In genomic region chr4:139270168-139270567, GRCm38 (mm10) we compare ENCODE assay signal across 26 mouse cellular contexts. TPM values are rescaled to one million over a fixed set of nuclear protein-coding genes. Genes with fewer than 3 reads are reported as not detected.
DNase-seq lines count a peak whose midpoint lies in the region; ATAC-seq lines count a peak whose summit lies in the region.
"Had no signal": no experiment of that assay in that cellular context is flagged by ENCODE, and none has a peak within 500 bp of the region (broad histone marks: within the 10 kb centered on the region; RNA-seq: fewer than 3 reads in every experiment).

No protein-coding gene starts in this region.

- peak overlapping the region; percentile 72 for H3K27ac ChIP-seq in embryonic facial prominence, embryonic 10.5 days (replicated peaks)
- peak overlapping the region; percentile 69 for H3K27ac ChIP-seq in limb, embryonic 12.5 days
- H3K27ac ChIP-seq in forebrain, embryonic 10.5 days = no peak overlapping the region
- H3K27ac ChIP-seq in midbrain, embryonic 14.5 days (replicated peaks; ENCODE audit: low read depth, low read length) = no peak overlapping the region
- H3K27ac ChIP-seq: forebrain, embryonic 13.5 days; heart, embryonic 15.5 days; hindbrain, embryonic 15.5 days; left cerebral cortex, adult 2 months; macrophage; neural tube, embryonic 13.5 days; stomach, postnatal 0 days had no signal

- no peak for ATAC-seq in limb, embryonic 12.5 days (ENCODE audit: insufficient number of reproducible peaks, insufficient read depth, low FRiP score, low TSS enrichment, low read depth)
- no peak for ATAC-seq in midbrain, embryonic 14.5 days (ENCODE audit: low FRiP score, low TSS enrichment)
- ATAC-seq: activated CD4-positive, CD25-positive, alpha-beta regulatory T cell, adult 4 months; forebrain, embryonic 13.5 days; liver, postnatal 0 days; lung, postnatal 0 days; midbrain, embryonic 16.5 days had no signal

- H3K9me3 ChIP-seq in embryonic facial prominence, embryonic 10.5 days = no peaks in the 10 kb centered on the region
- no peaks in the 10 kb centered on the region for H3K9me3 ChIP-seq in limb, embryonic 12.5 days
- no peaks in the 10 kb centered on the region for H3K9me3 ChIP-seq in forebrain, embryonic 10.5 days
- no peaks in the 10 kb centered on the region for H3K9me3 ChIP-seq in midbrain, embryonic 14.5 days (ENCODE audit: control insufficient read depth, low read length)
- H3K9me3 ChIP-seq: forebrain, embryonic 13.5 days; heart, embryonic 15.5 days; hindbrain, embryonic 15.5 days; neural tube, embryonic 13.5 days had no signal

- WGBS in embryonic facial prominence, embryonic 10.5 days = 79% methylated on average over 3 of the region's 3 CpGs
- 71% methylated on average over 3 of the region's 3 CpGs for WGBS in limb, embryonic 12.5 days
- 94% methylated on average over 3 of the region's 3 CpGs for WGBS in forebrain, embryonic 10.5 days
- 84% methylated on average over 3 of the region's 3 CpGs for WGBS in midbrain, embryonic 14.5 days

- no peaks in the 10 kb centered on the region for H3K27me3 ChIP-seq in embryonic facial prominence, embryonic 10.5 days (replicated peaks; ENCODE audit: low read depth, poor library complexity, severe bottlenecking)
- no peaks in the 10 kb centered on the region for H3K27me3 ChIP-seq in limb, embryonic 12.5 days
- no peaks in the 10 kb centered on the region for H3K27me3 ChIP-seq in forebrain, embryonic 10.5 days (ENCODE audit: poor library complexity, severe bottlenecking)
- no peaks in the 10 kb centered on the region for H3K27me3 ChIP-seq in midbrain, embryonic 14.5 days (ENCODE audit: control insufficient read depth, insufficient read depth, low read length)
- H3K27me3 ChIP-seq: forebrain, embryonic 13.5 days; heart, embryonic 15.5 days; hindbrain, embryonic 15.5 days; neural tube, embryonic 13.5 days had no signal

- H3K4me1 ChIP-seq in embryonic facial prominence, embryonic 10.5 days = peaks cover 56% of the 10 kb centered on the region
- H3K4me1 ChIP-seq in limb, embryonic 12.5 days (replicated peaks) = peaks cover 88% of the 10 kb centered on the region
- H3K4me1 ChIP-seq in forebrain, embryonic 10.5 days = peaks cover 32% of the 10 kb centered on the region
- H3K4me1 ChIP-seq in midbrain, embryonic 14.5 days (ENCODE audit: control insufficient read depth, insufficient read depth, low read length) = no peaks in the 10 kb centered on the region
- H3K4me1 ChIP-seq: forebrain, embryonic 13.5 days had no signal

- H3K4me2 ChIP-seq in limb, embryonic 12.5 days = no peak overlapping the region
- H3K4me2 ChIP-seq in midbrain, embryonic 14.5 days (ENCODE audit: low read length) = no peak overlapping the region
- H3K4me2 ChIP-seq: forebrain, embryonic 13.5 days; heart, embryonic 15.5 days; hindbrain, embryonic 15.5 days; liver, embryonic 11.5 days; neural tube, embryonic 13.5 days had no signal

- no peak overlapping the region for H3K4me3 ChIP-seq in embryonic facial prominence, embryonic 10.5 days
- H3K4me3 ChIP-seq in limb, embryonic 12.5 days (replicated peaks) = no peak overlapping the region
- H3K4me3 ChIP-seq in forebrain, embryonic 10.5 days = no peak overlapping the region
- H3K4me3 ChIP-seq in midbrain, embryonic 14.5 days (replicated peaks; ENCODE audit: low read depth, low read length) = no peak overlapping the region
- H3K4me3 ChIP-seq: erythroblast, embryonic 14.5 days; forebrain, embryonic 13.5 days; heart, embryonic 15.5 days; hindbrain, embryonic 15.5 days; left cerebral cortex, adult 2 months; myocyte; neural tube, embryonic 13.5 days had no signal

- peaks cover 84% of the 10 kb centered on the region for H3K36me3 ChIP-seq in embryonic facial prominence, embryonic 10.5 days (replicated peaks)
- peaks cover 47% of the 10 kb centered on the region for H3K36me3 ChIP-seq in limb, embryonic 12.5 days
- H3K36me3 ChIP-seq in forebrain, embryonic 10.5 days (replicated peaks) = peaks cover 83% of the 10 kb centered on the region
- H3K36me3 ChIP-seq in midbrain, embryonic 14.5 days (ENCODE audit: control insufficient read depth, insufficient read depth, low read length) = peaks cover 26% of the 10 kb centered on the region

- H3K9ac ChIP-seq in limb, embryonic 12.5 days (replicated peaks) = no peak overlapping the region
- no peak overlapping the region for H3K9ac ChIP-seq in midbrain, embryonic 14.5 days (replicated peaks; ENCODE audit: low read length)
- H3K9ac ChIP-seq: forebrain, embryonic 13.5 days; heart, embryonic 15.5 days; hindbrain, embryonic 15.5 days; liver, postnatal 0 days; neural tube, embryonic 13.5 days had no signal

- peak; percentile 80 for DNase-seq in cerebellum, adult 11-12 months
- peak; percentile 63 for DNase-seq in cerebellum, adult 8-10 months
- DNase-seq in embryonic facial prominence, embryonic 10.5 days (ENCODE audit: low spot score) = no peak
- DNase-seq in forebrain, embryonic 10.5 days (ENCODE audit: extremely low spot score, low spot score) = no peak
- no peak for DNase-seq in midbrain, embryonic 14.5 days
- DNase-seq in kidney, postnatal 14 days = no peak
- DNase-seq: adrenal gland, postnatal 10 days; heart, postnatal 4 days; kidney, adult 8-10 months; kidney, postnatal 4 days; layer of hippocampus, adult 9-11 months; liver, postnatal 0 days had no signal

RNA-seq across cellular contexts. Expression of gene Pqlc2, which starts 40.3 kb away (rescaled TPM):
- polyA plus RNA-seq in embryonic facial prominence, embryonic 10.5 days (2016; fragmentation: Nextera tagmentation; extraction: Ambion mirVana) = 17.5 and 17.7 TPM in 2 replicates
- polyA plus RNA-seq in limb, embryonic 12.5 days (2016; fragmentation: Nextera tagmentation; extraction: Ambion mirVana) = 15.3 and 16.1 TPM in 2 replicates
- polyA plus RNA-seq in forebrain, embryonic 10.5 days (2016; fragmentation: Nextera tagmentation; extraction: Ambion mirVana) = 13.6 and 14.7 TPM in 2 replicates
- polyA plus RNA-seq in midbrain, embryonic 14.5 days (2014; fragmentation: Nextera tagmentation; extraction: Ambion mirVana) = 10.6 and 11.5 TPM in 2 replicates

RNA-seq across cellular contexts. Expression of gene Akr7a5, which starts 40.4 kb away (rescaled TPM):
- polyA plus RNA-seq in embryonic facial prominence, embryonic 10.5 days (2016; fragmentation: Nextera tagmentation; extraction: Ambion mirVana) = 141 and 158 TPM in 2 replicates
- polyA plus RNA-seq in limb, embryonic 12.5 days (2016; fragmentation: Nextera tagmentation; extraction: Ambion mirVana) = 146 and 150 TPM in 2 replicates
- 117 and 120 TPM in 2 replicates for polyA plus RNA-seq in forebrain, embryonic 10.5 days (2016; fragmentation: Nextera tagmentation; extraction: Ambion mirVana)
- 55.7 and 64.2 TPM in 2 replicates for polyA plus RNA-seq in midbrain, embryonic 14.5 days (2014; fragmentation: Nextera tagmentation; extraction: Ambion mirVana)

Comparison
In these comparisons a context has a peak if more than half of its experiments do, and no peak if none do; other contexts are left out.
1. DNase-seq: peak in cerebellum, adult 11-12 months (single experiment) and cerebellum, adult 8-10 months (single experiment); none in embryonic facial prominence, embryonic 10.5 days (single experiment), forebrain, embryonic 10.5 days (single experiment), midbrain, embryonic 14.5 days (single experiment) and kidney, postnatal 14 days (single experiment).
2. H3K27ac ChIP-seq: peak in embryonic facial prominence, embryonic 10.5 days (single experiment) and limb, embryonic 12.5 days (single experiment); none in forebrain, embryonic 10.5 days (single experiment) and midbrain, embryonic 14.5 days (single experiment).